Mouse (Mus musculus): ENCODE data around the gene Lrfn1. TPM values are rescaled to one million over a fixed set of nuclear protein-coding genes. Genes with fewer than 3 reads are reported as not detected.
A peak's percentile ranks its signal among the peaks of the same experiment; 100 is the strongest.
"Not testable (repeated sequence)": the region's sequence is repeated elsewhere in the genome, so short reads cannot be mapped to it uniquely, and the experiment has no call there.

Gene Lrfn1
- total RNA-seq, 1 experiment from 2014 or later = 11.5 TPM

DNA sequence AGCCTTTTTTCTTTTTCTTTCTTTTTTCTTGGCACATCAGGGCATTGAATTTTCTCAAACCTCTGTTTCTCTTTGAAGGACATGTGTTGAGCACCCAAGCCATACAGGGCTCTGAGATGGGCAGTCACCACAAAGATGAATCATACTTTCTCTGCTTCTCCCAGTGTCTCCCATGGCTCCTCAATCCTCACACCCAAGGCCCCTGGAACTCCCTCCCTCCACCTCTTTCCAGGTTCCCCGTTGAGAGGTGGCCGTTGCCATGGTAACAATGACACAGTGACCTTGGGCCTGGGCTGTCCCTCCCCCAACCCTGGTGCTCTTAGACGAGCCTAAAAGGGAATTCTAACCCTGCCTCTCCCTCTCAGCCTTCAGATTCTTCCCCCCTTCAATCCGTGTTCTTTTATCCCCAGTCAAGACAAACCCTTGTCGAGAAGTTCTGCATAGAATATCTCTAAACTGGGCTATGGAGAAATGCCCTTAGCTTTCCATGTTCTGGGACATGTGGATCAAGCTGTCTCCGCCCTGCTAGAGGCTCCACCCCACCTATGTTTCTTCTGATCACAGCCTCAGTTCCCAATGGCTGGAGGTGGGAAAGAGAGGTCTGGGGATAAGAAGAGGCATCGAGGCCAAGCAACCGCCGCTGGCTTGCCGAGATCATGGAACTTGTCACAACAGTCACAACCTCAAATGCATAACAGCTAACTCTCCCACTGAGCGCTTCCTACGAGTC lies 4.5 kb upstream of the Lrfn1 start:
- DNase-seq = peak; percentile 76

DNA sequence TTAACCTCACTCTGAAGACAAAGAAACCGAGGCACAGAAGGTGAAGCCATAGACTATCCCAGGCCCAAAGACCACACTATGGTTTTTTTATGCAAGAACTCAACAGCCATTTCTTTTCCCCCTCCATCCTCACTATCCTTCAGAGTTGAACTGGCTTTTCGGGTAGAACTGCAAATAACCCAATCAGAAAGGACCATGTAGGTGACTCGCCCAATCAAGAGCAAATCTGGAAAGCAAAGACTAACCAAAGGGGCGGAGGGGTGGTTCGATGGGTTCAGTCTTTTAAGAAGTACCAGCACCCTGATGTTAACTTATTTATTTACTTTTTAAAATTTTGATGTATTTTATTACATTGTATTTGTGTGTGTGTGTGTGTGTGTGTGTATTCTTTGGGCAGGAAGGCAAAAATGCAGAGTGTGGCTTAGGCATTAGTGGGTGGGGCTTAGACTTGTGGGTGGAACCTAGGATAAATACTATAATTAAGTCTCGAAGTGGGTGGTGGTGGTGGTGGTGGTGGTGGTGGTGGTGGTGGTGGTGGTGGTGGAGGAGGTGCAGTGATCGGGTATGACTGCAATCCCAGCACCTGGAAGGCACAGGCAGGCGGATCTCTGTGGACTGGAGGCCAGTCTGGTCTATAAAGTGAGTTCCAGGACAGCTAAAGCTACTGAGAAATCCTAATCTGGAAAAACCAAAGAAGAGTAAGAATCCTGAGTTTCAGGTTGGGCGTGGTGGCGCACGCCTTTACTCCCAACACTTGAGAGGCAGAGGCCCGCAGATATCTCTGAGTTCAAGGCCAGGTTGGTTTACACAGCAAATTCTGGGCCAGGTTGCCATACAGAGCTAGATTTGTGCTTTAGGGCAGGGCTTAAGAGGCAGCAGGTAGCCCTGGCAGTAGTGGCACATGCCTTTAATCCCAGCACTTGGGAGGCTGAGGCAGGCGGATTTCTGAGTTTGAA lies 3.6 kb upstream of the Lrfn1 start:
- DNase-seq = no peak

- no peak for DNase-seq
These were observed 703 bp downstream of the Lrfn1 start for GRCm38 (mm10) chr7:28452361-28453005.

GRCm38 (mm10) chr7:28460361-28460760 lies 8.6 kb downstream of the Lrfn1 start:
- no peak for DNase-seq

DNA sequence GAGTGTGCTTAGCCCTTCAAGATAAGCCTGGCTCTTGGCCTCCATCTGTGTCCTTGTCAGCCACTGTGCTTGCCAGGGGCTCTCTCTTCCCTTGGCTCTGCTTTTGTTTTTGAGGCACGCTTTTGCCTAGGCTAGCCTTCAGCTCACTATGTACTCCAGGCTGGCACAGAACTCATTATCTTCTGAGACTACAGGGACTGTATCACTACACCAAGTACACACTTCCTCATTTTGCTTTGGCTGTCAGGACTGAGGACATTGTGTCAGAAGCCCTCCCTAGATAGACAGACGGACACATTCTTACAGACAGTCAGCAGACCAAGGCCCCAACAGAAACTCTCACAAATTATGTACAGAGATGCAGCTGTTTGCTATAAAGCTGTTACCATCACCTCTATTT lies 11.0 kb downstream of the Lrfn1 start:
- no peak for DNase-seq

- DNase-seq = peak; percentile 88
These were observed 12.8 kb downstream of the Lrfn1 start for GRCm38 (mm10) chr7:28464416-28465212.

GRCm38 (mm10) chr7:28466721-28467212 lies 15.0 kb downstream of the Lrfn1 start:
- DNase-seq = no peak

DNA sequence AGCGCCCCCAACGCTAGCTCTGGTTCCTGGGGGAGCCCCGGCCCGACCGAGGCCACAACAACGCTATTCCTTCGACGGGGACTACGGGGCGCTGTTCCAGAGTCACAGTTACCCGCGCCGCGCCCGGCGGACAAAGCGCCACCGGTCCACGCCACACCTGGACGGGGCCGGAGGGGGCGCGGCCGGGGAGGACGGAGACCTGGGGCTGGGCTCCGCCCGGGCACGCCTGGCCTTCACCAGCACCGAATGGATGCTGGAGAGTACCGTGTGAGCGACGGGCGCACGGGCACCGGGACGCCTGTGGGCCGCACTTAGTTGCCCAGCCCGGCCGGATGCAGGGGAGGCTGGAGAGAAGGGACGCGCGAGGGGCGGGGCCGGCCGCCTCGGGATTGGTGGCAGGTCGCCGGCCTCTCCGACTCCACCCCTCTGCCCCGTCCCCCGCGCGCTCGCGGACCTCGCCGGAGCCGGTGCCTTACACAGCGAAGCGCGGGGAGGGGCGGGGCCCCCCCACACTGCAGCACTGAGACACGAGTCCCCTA lies 15.5 kb downstream of the Lrfn1 start:
- peak; percentile 87 for DNase-seq

GRCm38 (mm10) chr7:28476191-28476590 lies 24.4 kb downstream of the Lrfn1 start:
- no peak for DNase-seq

GRCm38 (mm10) chr7:28477363-28477762 lies 25.6 kb downstream of the Lrfn1 start:
- no peak for DNase-seq

DNA sequence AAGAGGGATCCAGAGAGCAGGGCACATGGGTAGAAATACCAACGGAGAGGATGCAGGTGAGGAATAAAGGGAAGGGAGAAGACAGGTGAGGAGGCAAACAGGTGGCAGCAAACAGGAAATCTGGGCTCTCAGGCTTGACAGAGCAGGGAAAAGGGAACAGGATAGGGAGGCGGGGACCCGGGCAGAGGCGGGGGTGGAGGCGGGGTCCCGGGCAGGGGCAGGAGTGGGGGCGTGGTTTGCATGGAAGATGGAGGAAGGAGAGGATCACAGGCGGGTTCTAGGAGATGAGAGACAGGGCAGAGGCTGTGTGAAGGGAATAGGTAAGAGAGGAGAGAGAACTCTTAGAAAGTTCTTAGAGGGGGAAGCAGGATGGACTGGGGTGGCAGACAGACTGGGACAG lies 27.1 kb downstream of the Lrfn1 start:
- peak; percentile 39 for DNase-seq

- no peak for DNase-seq
These were observed 31.1 kb downstream of the Lrfn1 start for GRCm38 (mm10) chr7:28482854-28483253.

- no peak for DNase-seq
These were observed 32.4 kb downstream of the Lrfn1 start for GRCm38 (mm10) chr7:28484192-28484591.

- DNase-seq = peak; percentile 42
These were observed 36.3 kb downstream of the Lrfn1 start for GRCm38 (mm10) chr7:28488030-28488491.

- DNase-seq = peak; percentile 73
These were observed 38.6 kb downstream of the Lrfn1 start for GRCm38 (mm10) chr7:28490410-28490809.

GRCm38 (mm10) chr7:28490903-28491302 lies 39.1 kb downstream of the Lrfn1 start:
- DNase-seq = no peak

DNA sequence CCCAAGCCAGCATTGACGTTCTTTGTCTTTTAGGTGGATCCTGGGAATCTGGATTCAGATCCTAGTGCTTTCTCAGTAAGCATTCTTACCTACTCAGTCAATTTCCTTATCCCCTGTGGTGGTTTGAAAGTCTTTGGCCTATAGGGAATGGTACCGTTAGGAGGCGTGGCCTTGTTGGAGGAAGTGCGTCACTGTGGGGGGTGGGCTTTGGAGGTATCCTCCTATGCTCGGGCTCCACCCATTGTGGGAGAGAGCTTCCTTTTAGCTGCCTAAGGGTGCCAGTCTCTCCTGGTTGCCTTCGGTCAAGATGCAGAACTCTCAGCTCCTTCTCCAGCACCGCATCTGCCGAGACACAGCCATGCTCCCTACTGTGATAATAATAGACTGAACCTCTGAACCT lies 40.5 kb downstream of the Lrfn1 start:
- DNase-seq = no peak

GRCm38 (mm10) chr7:28495426-28495825 lies 43.6 kb downstream of the Lrfn1 start:
- no peak for DNase-seq

- peak; percentile 71 for DNase-seq
These were observed 53.8 kb downstream of the Lrfn1 start for GRCm38 (mm10) chr7:28505585-28505984.

DNA sequence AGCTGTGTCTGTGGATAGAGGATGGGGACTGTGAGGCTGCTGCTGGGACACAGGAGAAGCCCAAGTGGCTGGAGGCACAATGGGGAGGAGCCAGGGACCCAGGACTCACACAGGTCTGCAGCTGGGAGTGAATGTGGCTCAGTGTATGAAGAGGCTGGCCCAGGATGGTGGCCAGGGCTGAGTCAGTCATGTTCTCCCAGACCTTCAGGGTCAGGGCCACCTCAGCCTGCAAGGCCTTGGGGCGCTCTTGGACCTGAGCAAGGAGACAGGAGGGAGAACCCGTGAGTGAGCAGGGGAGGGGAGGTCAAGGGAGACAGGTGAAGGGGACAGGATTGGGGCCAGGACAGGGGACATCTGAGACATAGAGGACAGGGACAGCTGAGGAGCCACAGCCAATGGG lies 57.3 kb downstream of the Lrfn1 start:
- DNase-seq = peak; percentile 13

GRCm38 (mm10) chr7:28510405-28510974 lies 58.7 kb downstream of the Lrfn1 start, which contains the start of gene Ifnl2:
TSS of gene Ifnl2 (minus strand) at chr7:28510455.
- DNase-seq = not testable (repeated sequence)

All from adrenal gland, postnatal 14 days (tissue).